Mouse (Mus musculus) liver, embryonic 11.5 days (tissue): ENCODE data around the gene Mfap1b. TPM values are rescaled to one million over a fixed set of nuclear protein-coding genes. Genes with fewer than 3 reads are reported as not detected.

Source experiments
- ATAC-seq: fragments of 200-750 bp; cut with Nextera tagmentation; replicated peaks from 2 replicates; pipeline ENCODE4 v1.8.0; 2017; ENCODE audit warnings: moderate number of reproducible peaks, mild to moderate bottlenecking, moderate TSS enrichment, moderate library complexity; ENCODE audit not compliant: low FRiP score
- DNase-seq: peaks from one replicate; pipeline ENCODE4 v3.0.0-alpha.2; 2017; ENCODE audit warnings: low spot score
- H3K27ac ChIP-seq: fragments of 300-500 bp; sonication (generic); 2 replicates; pipeline ENCODE4 v1.5.1; 2014; ENCODE audit warnings: mild to moderate bottlenecking, low read depth, low read length, control low read depth
- H3K27me3 ChIP-seq: fragments of 300-500 bp; sonication (generic); replicated peaks from 2 replicates; pipeline ENCODE4 v1.6.1; 2014; ENCODE audit warnings: low read length, mixed read lengths; ENCODE audit not compliant: control insufficient read depth, insufficient read depth
- H3K36me3 ChIP-seq: fragments of 300-500 bp; sonication (generic); 2 replicates; pipeline ENCODE4 v1.6.1; 2014; ENCODE audit warnings: mild to moderate bottlenecking, low read length, moderate library complexity, mixed read lengths; ENCODE audit not compliant: control insufficient read depth, insufficient read depth
- H3K4me1 ChIP-seq: fragments of 300-500 bp; sonication (generic); replicated peaks from 2 replicates; pipeline ENCODE4 v1.6.1; 2014; ENCODE audit warnings: low read length, mixed read lengths; ENCODE audit not compliant: control insufficient read depth, insufficient read depth
- H3K4me2 ChIP-seq: fragments of 300-500 bp; sonication (generic); 2 replicates; pipeline ENCODE4 v1.6.1; 2014; ENCODE audit warnings: mild to moderate bottlenecking, control low read depth, moderate library complexity
- H3K4me3 ChIP-seq: fragments of 300-500 bp; sonication (generic); 2 replicates; pipeline ENCODE4 v1.5.1; 2014; ENCODE audit warnings: low read depth, low read length, control low read depth
- H3K9ac ChIP-seq: fragments of 300-500 bp; sonication (generic); 2 replicates; pipeline ENCODE4 v1.6.1; 2014; ENCODE audit warnings: low read depth, low read length, control low read depth
- H3K9me3 ChIP-seq: fragments of 300-500 bp; sonication (generic); 2 replicates; pipeline ENCODE4 v1.6.1; 2016; ENCODE audit warnings: low read length, inconsistent platforms, mixed read lengths; ENCODE audit not compliant: control insufficient read depth
- WGBS: fragments of 180-500 bp; shearing (Covaris S2); extraction: QIAGEN DNeasy Blood & Tissue Kit; methylation state at CpG from one replicate; pipeline ENCODE4 v1.1.7; 2014; 5-methylcytosine and 5-hydroxymethylcytosine counted together
- microRNA-seq: library from miRNA; unstranded; fragments of <30 nt; microRNA quantifications from one replicate; pipeline ENCODE4, GENCODE M21; 2017; ENCODE audit warnings: borderline number of aligned reads
- polyA plus RNA-seq: library from polyadenylated mRNA; unstranded; fragments of >200 nt; fragmentation: Nextera tagmentation; extraction: Ambion mirVana; gene quantifications from 2 replicates; pipeline ENCODE4 v1.2.1, GENCODE M21; 2014

Gene Mfap1b
- polyA plus RNA-seq, 1 experiment from 2014 or later: 43.2 TPM

GRCm38 (mm10) chr2:121412843-121413386 is 61.0 kb downstream of the Mfap1b start:
- H3K9me3 ChIP-seq: no peaks in the 10 kb centered on the region
- peak; percentile 21 for ATAC-seq
- no peak for DNase-seq

More at GRCm38 (mm10) chr2:121412843-121413386, 61.0 kb downstream of the Mfap1b start:
- 3% methylated on average over 4 of the region's 4 CpGs for WGBS
- H3K4me1 ChIP-seq: peaks cover 13% of the 10 kb centered on the region
- H3K27ac ChIP-seq: peak overlapping the region; percentile 97
- peak overlapping the region; percentile 99 for H3K9ac ChIP-seq
- H3K4me3 ChIP-seq: peak overlapping the region; percentile 94
- peak overlapping the region; percentile 86 for H3K4me2 ChIP-seq
- no peaks in the 10 kb centered on the region for H3K27me3 ChIP-seq
- H3K36me3 ChIP-seq: peaks cover 12% of the 10 kb centered on the region

Small RNA genes lying within 50 kb of the gene (microRNA-seq; reads per million reads assigned to microRNA genes)
- not detected for gene Gm22953

Other genes starting within 250 kb of the Mfap1b start
- gene Trp53bp1, start 202.7 kb downstream of the Mfap1b start, polyA plus RNA-seq: 32.4 and 36.0 TPM in 2 replicates
- 1.5 and 2.1 TPM in 2 replicates for gene Map1a, start 184.5 kb downstream of the Mfap1b start, polyA plus RNA-seq
- 9.6 and 10.1 TPM in 2 replicates for gene Ppip5k1, start 118.7 kb downstream of the Mfap1b start, polyA plus RNA-seq
- gene Ckmt1, start 116.4 kb downstream of the Mfap1b start, polyA plus RNA-seq: 1.7 TPM in 2 replicates
- gene Strc, start 86.9 kb downstream of the Mfap1b start, polyA plus RNA-seq: not detected in 2 replicates
- gene Pdia3, start 60.3 kb downstream of the Mfap1b start, polyA plus RNA-seq: 491 and 541 TPM in 2 replicates
- 1.6 and 1.7 TPM in 2 replicates for gene Catsper2, start 60.3 kb downstream of the Mfap1b start, polyA plus RNA-seq
- gene Ell3, start 29.8 kb downstream of the Mfap1b start, polyA plus RNA-seq: 2.6 and 4.3 TPM in 2 replicates
- gene Serf2, start 24.9 kb downstream of the Mfap1b start, polyA plus RNA-seq: 385 and 481 TPM in 2 replicates
- gene Hypk, start 20.8 kb downstream of the Mfap1b start, polyA plus RNA-seq: 146 and 164 TPM in 2 replicates
- 0.12 TPM in 1 of 2 replicates, not detected in the other for gene Serinc4, start 17.3 kb downstream of the Mfap1b start, polyA plus RNA-seq
- gene Mfap1a, start 32.6 kb upstream of the Mfap1b start, polyA plus RNA-seq: 22.4 and 23.0 TPM in 2 replicates
- gene Wdr76, start 32.7 kb upstream of the Mfap1b start, polyA plus RNA-seq: 15.4 and 15.5 TPM in 2 replicates